Mouse (Mus musculus) heart, embryonic 16.5 days (tissue): Measurements from ENCODE around the gene 1700069L16Rik. TPM values are rescaled to one million over a fixed set of nuclear protein-coding genes. Genes with fewer than 3 reads are reported as not detected.

Experiments used
- ATAC-seq: fragments of 200-750 bp; cut with Nextera tagmentation; replicated peaks from 2 replicates; pipeline ENCODE4 v1.8.0; 2017; ENCODE audit warnings: moderate number of reproducible peaks; ENCODE audit not compliant: insufficient read depth, low FRiP score; ENCODE audit errors: extremely low read depth
- H3K27ac ChIP-seq: fragments of 300-500 bp; sonication (generic); 2 replicates; pipeline ENCODE4 v1.5.1; 2014; ENCODE audit warnings: mild to moderate bottlenecking, low read length, control low read depth, moderate library complexity
- H3K27me3 ChIP-seq: fragments of 300-500 bp; sonication (generic); 2 replicates; pipeline ENCODE4 v1.6.1; 2014; ENCODE audit warnings: low read length, mixed read lengths; ENCODE audit not compliant: control insufficient read depth, insufficient read depth
- H3K36me3 ChIP-seq: fragments of 300-500 bp; sonication (generic); 2 replicates; pipeline ENCODE4 v1.6.1; 2014; ENCODE audit not compliant: control insufficient read depth, insufficient read depth
- H3K4me1 ChIP-seq: fragments of 300-500 bp; sonication (generic); 2 replicates; pipeline ENCODE4 v1.6.1; 2014; ENCODE audit warnings: low read length, mixed read lengths; ENCODE audit not compliant: control insufficient read depth, insufficient read depth
- H3K4me2 ChIP-seq: fragments of 300-500 bp; sonication (generic); 2 replicates; pipeline ENCODE4 v1.6.1; 2014; ENCODE audit warnings: low read depth, mild to moderate bottlenecking, control low read depth, low read length
- H3K4me3 ChIP-seq: fragments of 300-500 bp; sonication (generic); 2 replicates; pipeline ENCODE4 v1.5.1; 2014; ENCODE audit warnings: mild to moderate bottlenecking, control low read depth, low read length
- H3K9ac ChIP-seq: fragments of 300-500 bp; sonication (generic); 2 replicates; pipeline ENCODE4 v1.6.1; 2014; ENCODE audit warnings: low read length, control low read depth
- H3K9me3 ChIP-seq: fragments of 300-500 bp; sonication (generic); replicated peaks from 2 replicates; pipeline ENCODE4 v1.6.1; 2016; ENCODE audit warnings: low read length; ENCODE audit not compliant: control insufficient read depth
- WGBS: fragments of 180-500 bp; shearing (Covaris S2); extraction: QIAGEN DNeasy Blood & Tissue Kit; methylation state at CpG from one replicate; pipeline ENCODE4 v1.1.7; 2014; 5-methylcytosine and 5-hydroxymethylcytosine counted together
- polyA plus RNA-seq: library from polyadenylated mRNA; unstranded; fragments of >200 nt; fragmentation: Nextera tagmentation; extraction: Ambion mirVana; gene quantifications from 2 replicates; pipeline ENCODE4 v1.2.1, GENCODE M21; 2015

Gene 1700069L16Rik
- polyA plus RNA-seq, 1 experiment from 2014 or later, result not detected

DNA sequence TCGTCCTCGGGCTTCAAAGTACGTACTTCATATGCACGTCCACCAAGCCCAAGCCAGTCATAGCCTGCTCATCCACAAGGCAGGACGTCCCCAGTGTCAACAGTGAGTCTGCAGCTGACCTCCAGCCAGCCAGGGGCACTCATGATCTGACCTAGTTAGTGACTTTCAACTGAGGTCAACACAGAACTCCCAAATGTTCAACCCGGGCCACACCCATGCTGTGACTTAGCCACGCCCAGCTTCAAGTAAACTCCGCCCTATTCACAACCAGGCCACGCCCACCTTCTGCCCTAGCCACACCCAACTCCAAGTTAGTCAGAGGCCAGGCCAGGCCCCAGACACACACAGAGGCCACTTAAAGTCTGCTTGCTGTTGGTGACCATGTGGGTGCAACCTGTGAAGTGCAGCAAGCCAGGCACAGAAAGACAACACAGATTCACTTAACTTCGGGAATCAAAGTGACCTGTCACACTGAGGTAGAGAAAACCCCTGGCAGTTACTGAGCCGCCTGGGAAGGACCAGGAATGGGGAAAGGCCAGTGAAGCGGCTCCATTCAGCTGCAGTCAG is 59.9 kb downstream of the 1700069L16Rik start:
- no peaks in the 10 kb centered on the region; the same call in 1 of the 2 replicates for H3K27me3 ChIP-seq
- WGBS, result 66% methylated on average over 12 of the region's 12 CpGs
- no peak for ATAC-seq
- H3K9me3 ChIP-seq, result peaks cover 3% of the 10 kb centered on the region
- no peak overlapping the region for H3K4me2 ChIP-seq
- no peak overlapping the region for H3K9ac ChIP-seq
- no peaks in the 10 kb centered on the region for H3K36me3 ChIP-seq
- no peak overlapping the region for H3K27ac ChIP-seq
- no peak overlapping the region for H3K4me3 ChIP-seq
- no peaks in the 10 kb centered on the region for H3K4me1 ChIP-seq

DNA sequence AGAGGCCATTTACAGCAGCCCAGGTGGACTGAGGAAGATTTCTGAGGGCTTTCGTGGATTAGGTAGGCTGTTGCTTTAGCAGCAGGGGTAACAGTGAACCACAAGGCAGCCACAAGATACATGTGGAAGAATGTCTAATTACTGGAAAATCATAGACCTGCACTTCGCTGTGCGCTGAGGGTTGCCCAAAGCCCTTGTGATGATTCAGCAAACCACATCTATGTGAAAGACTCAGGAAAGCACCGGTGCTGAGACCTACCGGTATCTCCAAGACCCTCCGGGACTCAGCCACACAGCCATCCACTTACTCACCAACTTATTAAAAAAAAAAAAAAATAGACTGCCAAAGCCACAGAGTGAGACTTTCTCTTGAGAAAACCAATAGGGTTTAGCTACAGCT is 60.4 kb downstream of the 1700069L16Rik start:
- WGBS, result 84% methylated on average over 6 of the region's 6 CpGs
- Histone ChIP-seq H3K27ac (no peak overlapping the region), H3K4me3 (no peak overlapping the region), H3K4me2 (no peak overlapping the region), H3K4me1 (no peaks in the 10 kb centered on the region), H3K9me3 (peaks cover 3% of the 10 kb centered on the region), H3K9ac (no peak overlapping the region), H3K36me3 (no peaks in the 10 kb centered on the region), H3K27me3 (no peaks in the 10 kb centered on the region; the same call in 1 of the 2 replicates)
- ATAC-seq, result no peak

DNA sequence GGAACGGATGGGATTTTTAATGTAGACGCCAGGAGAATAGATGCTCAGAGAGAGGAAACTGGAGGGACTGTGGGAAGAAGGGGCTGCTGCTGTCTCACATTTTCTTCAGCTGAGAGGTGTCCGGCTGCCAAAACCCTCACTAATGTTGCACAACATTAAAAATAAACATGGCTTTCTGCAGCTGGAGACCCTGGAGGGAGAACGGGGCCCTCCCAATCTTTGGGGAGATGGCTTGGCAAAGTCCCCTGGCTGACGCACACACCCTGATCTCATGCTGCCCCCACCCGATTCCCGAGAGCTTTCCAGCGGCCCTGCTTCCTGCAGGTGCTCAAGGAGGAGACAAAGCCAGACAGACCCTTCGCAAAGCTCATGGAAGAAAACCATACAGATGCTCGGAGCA is 63.7 kb downstream of the 1700069L16Rik start:
- ATAC-seq, result no peak

DNA sequence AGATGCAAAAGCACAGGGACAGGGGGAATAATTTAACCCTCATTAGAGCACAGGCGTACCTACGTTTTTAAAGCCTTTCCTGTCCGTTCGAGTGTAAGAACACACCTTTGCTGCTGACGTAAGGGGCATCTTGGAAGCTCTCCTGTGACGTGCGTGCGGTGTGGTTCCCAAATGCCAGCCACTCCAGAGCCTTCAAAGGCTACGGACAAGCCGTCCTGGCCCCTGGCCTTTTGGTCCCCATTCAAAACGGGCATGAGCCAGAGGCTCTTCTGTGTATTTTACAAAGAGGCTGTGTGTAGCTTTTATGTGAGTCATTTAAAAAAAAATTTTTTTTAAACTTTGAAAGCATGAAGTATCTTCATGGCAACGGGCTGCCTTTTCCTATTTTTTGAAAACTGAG is 69.8 kb downstream of the 1700069L16Rik start:
- WGBS, result 82% methylated on average over 12 of the region's 12 CpGs

More for the DNA sequence above, 63.7 kb downstream of the 1700069L16Rik start:
- H3K36me3 ChIP-seq, result no peaks in the 10 kb centered on the region
- 52% methylated on average over 10 of the region's 10 CpGs for WGBS
- H3K4me2 ChIP-seq, result no peak overlapping the region
- H3K27ac ChIP-seq, result no peak overlapping the region
- H3K27me3 ChIP-seq, result no peaks in the 10 kb centered on the region; the same call in 1 of the 2 replicates
- H3K4me3 ChIP-seq, result no peak overlapping the region
- H3K4me1 ChIP-seq, result no peaks in the 10 kb centered on the region
- no peak overlapping the region for H3K9ac ChIP-seq
- peaks cover 3% of the 10 kb centered on the region for H3K9me3 ChIP-seq

DNA sequence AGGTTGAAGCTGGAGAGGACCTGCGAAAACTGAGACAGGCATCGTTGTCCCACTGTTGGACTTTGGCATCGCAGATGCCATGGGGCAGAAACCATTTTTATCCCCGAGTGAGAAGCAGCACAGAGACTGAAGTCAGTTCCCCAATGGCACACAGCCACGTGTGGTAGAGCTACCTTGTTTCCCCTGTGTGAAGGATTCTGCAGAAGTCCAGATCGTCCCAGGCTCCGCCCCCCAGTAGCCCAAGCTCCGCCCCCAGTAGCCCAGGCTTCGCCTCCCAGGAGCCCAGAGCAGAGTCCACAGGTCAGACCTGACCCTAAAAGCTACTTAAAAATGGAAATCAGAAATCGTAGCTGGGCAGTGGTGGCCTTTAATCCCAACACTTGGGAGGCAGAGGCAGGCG is 70.4 kb downstream of the 1700069L16Rik start:
- Histone ChIP-seq H3K4me2 (no peak overlapping the region), H3K36me3 (no peaks in the 10 kb centered on the region), H3K4me1 (peaks cover 3% of the 10 kb centered on the region; the same call in 1 of the 2 replicates), H3K4me3 (no peak overlapping the region), H3K27ac (no peak overlapping the region), H3K9me3 (no peaks in the 10 kb centered on the region), H3K9ac (no peak overlapping the region), H3K27me3 (peaks cover 7% of the 10 kb centered on the region)
- WGBS, result 71% methylated on average over 11 of the region's 11 CpGs
- no peak for ATAC-seq

More for the DNA sequence above, 69.8 kb downstream of the 1700069L16Rik start:
- no peak overlapping the region for H3K4me3 ChIP-seq
- no peak overlapping the region for H3K9ac ChIP-seq
- H3K27me3 ChIP-seq, result peaks cover 3% of the 10 kb centered on the region; the same call in 1 of the 2 replicates
- no peak overlapping the region for H3K27ac ChIP-seq
- ATAC-seq, result no peak
- H3K36me3 ChIP-seq, result no peaks in the 10 kb centered on the region
- peaks cover 3% of the 10 kb centered on the region; the same call in 1 of the 2 replicates for H3K4me1 ChIP-seq
- H3K4me2 ChIP-seq, result no peak overlapping the region
- no peaks in the 10 kb centered on the region; the same call in 1 of the 2 replicates for H3K9me3 ChIP-seq

DNA sequence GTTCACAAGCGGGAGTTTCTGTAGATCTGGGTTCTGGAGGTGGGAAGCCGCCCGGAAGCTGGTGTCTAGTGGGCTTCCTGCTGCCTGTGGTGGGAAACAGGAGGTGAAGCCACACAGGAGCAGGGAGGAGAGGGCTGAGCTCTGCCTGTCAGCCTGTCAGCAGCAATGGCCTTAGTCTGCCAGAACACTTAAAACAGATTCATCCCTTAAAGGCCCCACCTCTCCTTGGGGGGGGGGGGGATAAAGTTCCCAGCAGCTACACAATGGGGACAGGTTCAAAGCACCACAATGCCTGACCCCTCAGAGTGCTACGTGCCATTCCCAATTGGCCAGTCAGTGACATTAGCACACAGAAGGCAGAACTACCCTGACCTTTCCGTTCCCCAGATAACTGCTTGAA is 72.4 kb downstream of the 1700069L16Rik start:
- Histone ChIP-seq H3K9ac (no peak overlapping the region), H3K9me3 (no peaks in the 10 kb centered on the region), H3K36me3 (no peaks in the 10 kb centered on the region), H3K4me2 (no peak overlapping the region), H3K4me1 (peaks cover 3% of the 10 kb centered on the region; the same call in 1 of the 2 replicates), H3K27me3 (peaks cover 8% of the 10 kb centered on the region), H3K4me3 (no peak overlapping the region), H3K27ac (no peak overlapping the region)
- 8% methylated on average over 5 of the region's 5 CpGs for WGBS
- ATAC-seq, result no peak

DNA sequence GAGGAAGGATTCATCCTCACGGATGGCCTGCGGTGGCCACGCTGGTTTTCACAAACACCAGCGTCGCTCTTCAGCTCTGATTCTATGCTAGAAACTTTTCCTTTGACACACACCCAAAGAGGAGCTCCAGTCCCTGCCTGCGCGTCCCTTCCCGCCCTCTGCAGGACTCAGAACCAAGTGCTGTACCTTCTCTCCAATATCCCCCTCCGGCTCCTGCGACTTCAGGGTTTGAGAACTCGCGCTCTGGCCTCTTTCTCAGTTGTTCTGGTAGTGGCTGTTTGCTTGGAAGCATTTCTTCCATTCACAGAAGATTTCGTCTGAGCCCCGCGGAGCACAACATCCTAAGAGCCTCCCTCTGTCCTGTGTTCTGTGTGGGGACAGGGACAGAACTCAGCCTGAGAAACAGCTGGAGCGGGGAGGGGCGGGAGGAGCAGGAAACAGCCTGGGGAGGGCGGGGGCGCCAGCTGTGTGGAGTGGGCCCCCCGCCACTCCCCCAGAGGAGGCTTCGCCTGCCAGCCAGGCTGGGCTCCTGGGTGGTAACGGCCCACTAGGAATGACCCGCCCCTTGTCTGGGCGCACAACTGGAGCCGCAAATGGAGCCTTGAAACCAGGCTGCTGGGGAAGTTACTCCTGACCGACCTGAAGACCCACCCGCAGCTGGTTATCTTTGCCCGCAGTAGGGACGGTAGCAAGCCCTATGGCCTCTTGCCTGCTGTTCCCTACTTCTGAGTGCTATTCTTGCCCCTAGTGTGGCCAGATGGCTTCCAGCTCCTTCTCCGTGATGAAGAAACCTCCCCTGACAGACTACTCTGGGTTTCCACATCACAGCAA is 74.3 kb downstream of the 1700069L16Rik start, which contains the start of gene Cmklr1:
Gene Cmklr1, minus strand, starts transcription at position 392 of the 831 bp plus-strand sequence.
- 5% methylated on average over 30 of the region's 30 CpGs for WGBS
- ATAC-seq, result 0 out of 2 replicates have a peak, but pooled peaks have one; percentile 53

DNA sequence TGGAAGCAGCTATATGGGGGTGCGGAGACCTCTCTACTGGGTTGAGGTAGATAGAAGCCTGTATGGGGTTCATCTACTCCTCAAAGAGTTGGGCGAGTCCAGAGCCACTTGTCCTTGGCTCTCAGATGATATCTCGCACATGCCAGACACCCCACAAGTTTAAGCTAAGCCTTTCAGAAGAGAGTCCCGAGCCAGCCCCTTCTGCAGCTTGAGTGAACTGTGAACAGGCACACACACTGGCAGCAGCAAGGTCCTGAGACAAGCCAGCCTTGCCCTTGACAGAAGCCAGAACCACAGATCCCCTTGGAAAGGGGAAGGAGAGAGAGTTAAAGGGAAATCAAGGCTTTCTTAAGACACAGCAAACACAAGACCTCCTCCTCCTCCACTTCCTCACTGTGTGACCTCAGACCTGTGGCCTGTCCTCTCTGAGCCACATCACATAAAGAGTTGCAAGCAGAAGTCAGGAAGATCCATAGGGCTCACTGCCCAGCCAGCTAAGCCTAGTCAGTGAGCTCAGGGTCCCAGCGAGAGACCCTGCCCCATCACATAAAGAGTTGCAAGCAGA is 75.8 kb downstream of the 1700069L16Rik start:
- Histone ChIP-seq H3K4me2 (peak overlapping the region; percentile 55), H3K4me1 (peaks cover 3% of the 10 kb centered on the region; the same call in 1 of the 2 replicates), H3K9ac (no peak overlapping the region), H3K9me3 (no peaks in the 10 kb centered on the region), H3K4me3 (no peak overlapping the region; the same call in none of the 2 replicates), H3K27me3 (peaks cover 11% of the 10 kb centered on the region), H3K36me3 (no peaks in the 10 kb centered on the region), H3K27ac (no peak overlapping the region)
- 60% methylated on average over 5 of the region's 5 CpGs for WGBS
- no peak for ATAC-seq

More for the DNA sequence above, 74.3 kb downstream of the 1700069L16Rik start, which contains the start of gene Cmklr1:
- peak within 1 kb of the TSS; percentile 43 for H3K4me3 ChIP-seq
- no peak within 1 kb of the TSS for H3K27ac ChIP-seq
- peak within 1 kb of the TSS; percentile 1; the same call in 1 of the 2 replicates for H3K9ac ChIP-seq
- H3K4me1 ChIP-seq, result peaks cover 3% of the 10 kb centered on the region; the same call in 1 of the 2 replicates
- H3K4me2 ChIP-seq, result peak within 1 kb of the TSS; percentile 55
- H3K9me3 ChIP-seq, result no peaks in the 10 kb centered on the region
- H3K27me3 ChIP-seq, result peaks cover 8% of the 10 kb centered on the region
- H3K36me3 ChIP-seq, result no peaks in the 10 kb centered on the region
